Mouse (Mus musculus) left cerebral cortex, adult 18-20 months (tissue): ENCODE results near the gene Spag9. TPM values are rescaled to one million over a fixed set of nuclear protein-coding genes. Genes with fewer than 3 reads are reported as not detected.
A peak's percentile ranks its signal among the peaks of the same experiment; 100 is the strongest.
"Not testable (repeated sequence)": the region's sequence is repeated elsewhere in the genome, so short reads cannot be mapped to it uniquely, and the experiment has no call there.

Experiments
- DNase-seq, 2 experiments: peaks; one replicate each; pipeline ENCODE4 v3.0.0; 2021 to 2022; ENCODE audit warnings: low spot score in 2 of 2, mixed read lengths in 1 of 2
- total RNA-seq, 2 experiments: library from RNA; stranded (reverse); gene quantifications; 2 replicates each; pipeline ENCODE4 v1.2.3; 2021

Spag9 gene
- total RNA-seq, 2 experiments from 2014 or later = 267 to 275 TPM

DNA sequence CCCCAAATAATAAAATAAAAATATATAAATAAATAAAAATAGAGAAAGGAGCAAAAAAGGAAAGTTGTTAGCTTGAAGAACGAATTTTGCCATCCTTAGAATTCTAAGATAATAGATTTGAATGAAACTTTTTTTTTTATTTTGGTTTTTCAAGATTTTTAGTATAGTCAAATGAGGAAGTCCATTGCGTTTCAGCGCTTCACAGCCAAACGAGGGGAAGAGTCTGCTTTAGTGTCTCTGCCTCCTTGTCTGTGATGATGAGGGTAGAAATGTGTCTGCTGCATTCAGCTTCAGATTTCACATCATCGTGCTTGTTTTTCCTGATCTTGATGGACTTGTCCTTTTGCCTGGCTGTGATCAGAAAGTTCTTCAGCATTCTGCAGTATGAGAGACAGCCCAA, 10.6 kb upstream of the Spag9 start:
- no peak for DNase-seq

DNA sequence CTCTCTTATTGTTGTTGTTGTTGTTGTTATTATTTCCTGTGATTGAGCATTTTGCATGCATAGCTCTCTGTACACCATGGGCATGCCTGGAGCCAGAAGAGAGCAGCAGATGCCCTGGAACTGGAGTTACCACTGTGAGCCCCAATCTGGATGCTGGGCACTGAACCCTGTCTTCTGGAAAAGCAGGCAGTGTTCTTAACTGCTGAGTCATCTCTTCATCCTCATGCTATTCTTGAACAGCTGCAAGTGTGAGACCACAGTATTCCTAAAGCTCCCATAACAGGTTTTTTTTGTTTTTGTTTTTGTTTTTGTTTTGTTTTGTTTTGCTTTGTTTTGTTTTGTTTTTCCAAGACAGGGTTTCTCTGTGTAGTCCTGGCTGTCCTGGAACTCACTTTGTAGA, 9.6 kb upstream of the Spag9 start:
- no peak for DNase-seq

DNA sequence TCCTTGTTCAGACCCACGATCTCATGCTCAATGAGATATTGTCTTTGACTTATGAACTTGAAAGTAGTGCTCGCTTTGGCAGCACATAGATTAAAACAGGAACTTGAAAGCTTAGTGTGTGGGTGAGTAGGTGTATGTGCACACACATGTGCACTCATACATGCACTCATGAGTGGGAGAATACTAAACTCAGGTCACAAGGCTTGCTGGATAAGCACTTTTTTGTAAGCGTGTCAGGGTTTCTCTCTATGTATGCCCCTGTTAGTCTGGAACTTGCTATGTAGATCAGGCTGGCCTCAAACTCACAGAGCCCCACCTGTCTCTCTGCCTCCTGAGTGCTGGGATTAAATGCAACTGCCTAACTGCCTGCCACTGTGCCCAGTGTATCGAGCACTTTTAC, 8.9 kb upstream of the Spag9 start:
- no peak for DNase-seq

DNA sequence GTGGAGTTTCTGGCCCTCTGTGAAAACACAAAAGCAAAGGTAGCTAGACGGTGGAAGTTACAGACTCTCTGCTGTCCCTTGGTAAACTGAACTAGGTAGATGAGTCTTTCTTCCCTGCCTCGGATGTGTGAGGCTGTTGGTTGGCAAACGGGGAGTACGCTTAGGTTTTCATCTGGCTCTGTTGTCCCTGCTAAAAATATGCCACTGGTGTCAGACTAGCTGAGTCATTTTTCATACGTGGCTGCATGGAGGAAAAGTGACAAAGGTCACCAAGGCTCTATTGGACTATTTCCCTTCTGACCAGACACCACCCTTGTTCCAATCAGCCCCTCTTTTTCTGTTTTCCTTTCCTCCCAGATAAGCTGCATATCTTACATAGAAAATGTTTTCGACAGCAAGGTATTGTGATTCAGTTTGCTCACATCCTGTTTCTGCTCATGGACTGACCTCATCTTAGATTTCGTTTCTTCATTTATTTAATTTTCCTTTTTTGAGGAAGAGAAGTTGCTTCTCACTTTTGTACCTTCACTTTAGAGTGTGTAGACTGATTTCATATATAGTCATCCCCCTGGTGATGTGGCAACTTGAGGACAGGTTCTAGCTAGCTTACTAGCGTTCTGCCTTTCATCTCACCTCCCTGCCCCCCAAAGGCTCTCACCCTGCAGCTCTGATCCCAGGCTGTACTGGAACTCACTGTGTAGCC, 8.1 kb upstream of the Spag9 start:
- DNase-seq = no peak

DNA sequence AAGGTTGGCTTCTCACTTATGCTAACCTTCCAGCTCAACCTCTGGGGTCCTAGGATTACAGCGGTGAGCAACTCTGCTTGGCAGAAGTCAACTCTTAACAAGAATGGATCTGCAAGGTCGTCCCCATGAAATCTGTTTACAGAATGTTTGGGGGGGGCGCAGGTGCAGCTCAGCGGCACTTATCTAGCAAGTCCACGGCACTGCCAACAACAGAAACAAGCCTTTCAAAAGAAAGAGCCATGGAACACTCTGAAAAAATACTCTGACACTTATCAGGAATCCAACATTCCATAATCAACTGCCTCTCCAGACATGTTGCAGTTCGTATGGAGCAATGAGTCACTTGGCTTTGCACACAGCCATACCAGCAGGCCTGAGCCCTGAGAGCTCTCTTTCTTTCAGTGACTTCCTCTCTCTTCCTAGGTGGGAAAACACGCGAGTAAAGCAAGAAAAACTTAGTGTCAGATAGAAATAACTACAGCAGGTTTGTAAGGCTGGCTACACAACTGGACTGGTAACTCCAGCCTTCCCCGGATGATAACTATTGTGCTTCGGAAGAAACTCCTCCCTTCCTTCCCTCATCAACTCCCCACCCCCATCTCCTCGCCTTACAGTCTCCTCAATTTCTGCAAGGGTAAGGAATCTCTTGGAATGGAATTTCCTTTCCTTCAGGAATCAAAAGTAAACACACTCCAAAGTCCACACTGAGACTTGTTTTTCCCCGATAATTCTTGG, 7.4 kb upstream of the Spag9 start:
- DNase-seq = no peak

DNA sequence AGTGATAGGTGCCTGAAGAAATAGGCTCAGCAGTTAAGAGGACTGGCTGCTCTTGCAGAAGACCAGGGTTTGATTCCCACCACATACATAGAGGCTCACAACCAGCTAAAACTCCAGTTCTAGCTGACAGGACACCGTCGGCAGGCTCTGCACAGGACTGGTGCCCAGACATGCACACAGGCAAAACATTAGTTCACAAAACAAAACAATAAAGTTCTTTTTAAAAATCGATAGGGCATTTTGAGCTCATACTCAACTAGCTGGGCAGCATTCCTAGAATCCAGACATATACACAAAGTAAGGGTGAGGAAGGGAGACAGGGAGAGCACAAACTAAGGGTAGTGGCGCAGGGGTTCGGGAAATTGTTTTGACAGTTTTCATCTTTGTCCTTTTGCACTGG, 1.4 kb upstream of the Spag9 start:
- no peak for DNase-seq

DNA sequence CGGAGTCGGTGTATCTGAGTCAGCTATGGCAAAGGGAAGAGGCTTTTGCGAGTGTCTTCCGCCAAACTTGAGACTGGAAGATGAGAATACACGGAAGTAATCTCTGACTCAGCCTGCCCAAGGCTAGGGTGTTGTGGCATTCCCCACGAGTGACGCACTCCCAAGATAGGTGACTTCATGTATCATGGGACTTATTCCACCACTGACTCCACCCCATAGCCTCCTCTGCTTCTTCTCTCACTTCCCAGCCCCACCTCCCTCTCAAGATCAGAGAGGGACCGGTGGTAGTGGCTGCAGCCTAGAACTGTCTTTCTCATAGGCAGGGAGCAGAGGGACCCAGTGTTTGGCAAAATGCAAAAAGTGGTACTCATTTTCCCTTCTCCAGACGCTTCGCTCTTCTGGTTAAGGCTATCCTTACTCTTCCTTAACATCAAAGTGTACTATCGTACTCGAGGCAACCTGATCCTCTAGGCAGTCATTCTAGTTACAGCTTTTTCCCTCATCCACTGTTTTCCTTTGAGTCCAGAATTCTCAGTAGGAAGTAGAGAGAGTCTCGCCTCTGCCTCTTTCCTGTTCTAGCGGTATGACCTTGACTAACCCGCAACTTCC, 676 bp upstream of the Spag9 start:
- peak; percentile 76 to 79 for DNase-seq

DNA sequence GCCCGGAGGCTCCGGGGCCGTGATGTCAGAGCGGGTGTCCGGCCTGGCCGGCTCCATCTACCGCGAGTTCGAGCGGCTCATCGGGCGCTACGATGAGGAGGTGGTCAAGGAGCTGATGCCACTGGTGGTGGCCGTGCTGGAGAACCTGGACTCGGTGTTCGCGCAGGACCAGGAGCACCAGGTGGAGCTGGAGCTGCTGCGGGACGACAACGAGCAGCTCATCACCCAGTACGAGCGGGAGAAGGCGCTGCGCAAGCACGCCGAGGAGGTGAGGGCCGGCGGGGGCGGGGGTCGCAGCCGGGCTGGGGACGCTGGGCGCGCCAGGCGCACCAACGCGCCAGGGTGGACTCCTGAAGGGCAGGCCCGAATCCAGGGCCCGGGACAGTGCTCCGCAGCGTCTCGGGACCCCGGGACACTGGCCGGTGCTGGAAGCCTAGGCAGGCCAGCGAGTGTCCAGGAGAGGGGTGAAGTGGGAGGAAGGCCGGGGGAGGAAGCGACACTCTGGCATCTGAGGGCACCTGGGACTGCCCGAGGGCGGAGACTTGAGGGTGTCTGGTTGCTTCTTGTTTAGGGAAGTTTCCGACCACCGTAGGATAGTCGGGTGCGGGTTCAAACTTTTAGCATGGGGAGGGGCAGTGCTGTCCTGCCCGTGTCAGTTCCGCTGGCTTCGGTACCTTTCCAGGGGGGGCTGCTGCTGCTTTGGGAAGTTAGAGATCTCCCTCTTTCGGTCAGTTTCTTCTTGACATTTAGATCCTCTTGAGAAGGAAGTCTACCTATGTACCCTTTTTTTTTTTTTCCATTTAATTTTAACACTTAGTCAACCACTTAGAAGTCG, 632 bp downstream of the Spag9 start:
- DNase-seq = peak in 1 of 2 experiments; percentile 9

DNA sequence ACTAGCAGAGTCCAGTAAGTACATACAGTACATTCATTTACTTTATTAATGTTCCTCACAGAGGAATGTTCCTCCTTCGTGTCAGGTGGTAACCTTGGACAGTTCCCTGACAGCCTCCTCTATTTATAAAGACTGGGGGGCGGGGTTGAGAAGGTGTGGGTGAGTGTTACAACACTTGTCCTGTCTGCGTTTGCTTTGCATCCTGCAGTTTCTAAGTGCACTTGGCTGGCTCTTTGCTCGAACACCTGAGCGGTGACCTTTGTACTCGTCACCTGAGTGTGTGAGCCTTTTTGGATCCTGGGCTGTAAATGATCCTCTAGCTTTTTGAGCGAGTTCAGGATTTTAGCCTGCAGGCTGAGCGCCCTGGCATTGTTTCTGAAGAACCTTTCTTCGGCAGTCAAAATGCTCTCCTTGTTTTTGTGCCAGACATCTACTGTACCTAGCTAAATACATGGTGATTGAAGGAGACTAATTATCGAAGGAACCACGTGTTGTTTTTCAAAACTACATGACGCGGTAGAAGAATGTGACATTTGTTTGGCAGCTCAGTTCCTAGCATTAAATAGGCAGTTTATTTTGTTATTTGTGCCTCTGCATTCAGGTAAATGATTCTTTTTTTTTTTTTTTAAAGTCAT, 1.4 kb downstream of the Spag9 start:
- DNase-seq = no peak

DNA sequence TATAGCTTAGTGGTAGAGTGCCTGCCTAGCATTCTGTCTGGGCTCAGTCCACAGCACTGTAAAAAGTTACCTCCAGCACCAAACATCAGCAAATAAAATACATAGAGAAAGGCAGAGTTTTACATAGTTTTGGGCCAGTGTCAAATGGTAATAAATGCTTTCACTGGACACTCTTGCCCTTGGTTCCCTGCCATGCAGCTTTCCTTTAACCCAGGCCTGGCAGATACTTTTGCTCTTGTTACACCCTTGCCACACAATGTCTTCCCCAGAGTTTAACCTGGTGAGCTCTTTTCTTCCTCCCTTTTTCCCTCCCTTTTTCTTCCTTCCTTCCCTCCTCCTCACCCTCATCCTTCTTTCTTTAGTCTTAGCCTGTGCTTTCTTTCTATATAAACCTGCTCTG, 3.4 kb downstream of the Spag9 start:
- no peak for DNase-seq

DNA sequence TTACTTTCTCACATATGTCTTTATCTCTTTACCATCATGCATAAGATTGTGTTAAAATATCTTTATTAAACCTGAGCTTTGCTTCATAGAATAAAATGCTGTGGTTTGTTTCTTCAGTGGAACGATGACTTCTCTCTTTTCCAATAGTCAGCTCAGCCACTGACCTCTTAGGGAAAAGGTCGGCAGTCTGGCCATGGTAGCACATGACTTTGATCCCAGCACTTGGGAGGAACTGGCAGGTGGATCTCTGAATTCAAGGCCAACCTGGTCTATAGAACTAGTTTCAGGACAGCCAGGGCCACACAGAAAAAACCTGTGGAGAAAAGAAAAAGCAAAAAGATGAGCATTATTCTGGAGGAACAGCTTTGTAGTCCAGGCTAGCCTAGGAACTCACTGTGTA, 7.5 kb downstream of the Spag9 start:
- no peak for DNase-seq

DNA sequence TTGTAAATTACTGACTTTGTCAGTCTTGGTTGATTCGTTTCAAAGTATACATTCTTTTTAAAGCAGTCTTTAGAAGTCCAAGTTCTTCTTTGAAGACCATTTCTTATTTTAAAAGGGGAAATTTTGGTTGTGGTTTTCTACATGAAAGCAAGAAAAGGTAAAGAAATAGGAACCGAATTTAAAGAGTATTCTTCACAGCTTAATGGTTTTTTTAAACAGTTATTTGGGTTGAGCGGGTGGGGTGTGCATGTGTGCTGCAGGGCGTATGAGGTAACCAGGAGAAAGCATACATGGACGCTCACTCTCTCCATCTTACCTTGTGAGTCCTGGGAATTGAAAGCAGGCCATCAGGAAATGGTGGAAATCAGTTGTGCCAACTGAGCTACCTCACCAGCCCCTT, 23.2 kb downstream of the Spag9 start:
- DNase-seq = no peak

DNA sequence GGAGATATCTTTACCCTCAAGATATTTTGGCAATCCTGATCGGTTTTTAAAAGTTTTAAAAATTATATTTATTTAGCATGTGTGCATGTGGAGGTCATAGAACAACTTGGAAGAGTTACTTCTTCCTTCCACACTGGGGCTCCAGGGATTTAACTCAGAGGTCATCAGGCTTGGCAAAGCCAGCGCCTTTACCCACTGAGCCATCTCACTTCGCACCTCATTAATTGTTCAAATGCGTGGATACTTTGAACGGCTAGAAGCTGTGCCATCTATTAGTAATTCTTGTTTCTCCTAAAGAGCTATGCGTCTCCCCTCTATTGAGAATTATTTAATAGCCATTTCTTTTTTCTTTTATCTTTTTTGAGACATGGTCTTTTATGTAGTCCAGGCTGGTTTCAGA, 24.5 kb downstream of the Spag9 start:
- DNase-seq = no peak

DNA sequence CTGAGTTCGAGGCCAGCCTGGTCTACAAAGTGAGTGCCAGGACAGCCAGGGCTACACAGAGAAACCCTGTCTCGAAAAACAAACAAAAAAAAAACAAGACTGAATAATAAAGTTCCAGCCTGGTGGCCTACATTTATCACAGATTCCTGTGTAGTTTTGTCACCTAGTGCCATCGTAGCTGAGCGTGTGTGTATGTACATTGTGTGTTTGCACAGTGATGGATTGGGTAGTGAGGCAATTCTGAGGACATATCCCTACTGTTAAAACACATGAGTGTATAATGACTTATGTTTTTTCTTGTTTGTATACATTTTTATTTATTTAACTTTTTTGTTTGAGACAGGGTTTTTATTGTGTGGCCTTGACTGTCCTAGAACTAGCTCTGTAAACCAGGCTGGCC, 30.4 kb downstream of the Spag9 start:
- DNase-seq = no peak

DNA sequence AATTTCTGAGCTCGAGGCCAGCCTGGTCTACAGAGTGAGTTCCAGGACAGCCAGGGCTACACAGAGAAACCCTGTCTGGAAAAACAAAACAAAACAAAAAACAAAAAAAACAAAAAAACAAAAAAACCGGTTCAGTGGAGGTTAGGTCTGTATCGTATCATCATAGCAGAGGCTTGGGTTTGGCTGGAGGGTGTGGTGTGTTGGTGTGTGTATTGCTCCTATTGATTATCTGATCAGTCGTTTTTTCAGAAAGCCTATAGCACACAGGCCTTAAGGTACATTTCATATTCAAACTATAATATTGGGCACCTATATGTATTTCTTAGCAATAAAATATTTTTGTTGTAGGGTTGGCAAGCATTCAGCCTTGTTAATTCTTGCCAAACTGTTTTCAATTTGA, 36.2 kb downstream of the Spag9 start:
- DNase-seq = no peak

DNA sequence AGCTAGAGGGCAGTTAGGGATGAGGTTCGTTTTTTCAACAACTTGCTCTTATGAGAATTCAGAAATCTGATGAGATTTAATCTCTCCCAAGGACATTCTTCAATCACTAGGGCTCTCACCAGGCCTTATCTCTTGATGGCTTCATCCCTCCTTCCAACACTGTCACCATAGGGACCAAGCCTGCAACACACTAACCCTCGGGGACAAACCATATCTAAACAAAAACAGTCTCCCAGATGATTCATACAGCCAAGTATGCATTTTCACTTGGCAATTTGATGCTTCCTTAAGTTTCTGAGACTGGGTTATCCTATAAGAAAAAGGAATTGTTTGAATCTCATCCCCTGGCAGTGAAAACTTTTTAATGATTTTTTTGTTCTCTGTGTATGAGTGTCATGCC, 37.1 kb downstream of the Spag9 start:
- DNase-seq = no peak

DNA sequence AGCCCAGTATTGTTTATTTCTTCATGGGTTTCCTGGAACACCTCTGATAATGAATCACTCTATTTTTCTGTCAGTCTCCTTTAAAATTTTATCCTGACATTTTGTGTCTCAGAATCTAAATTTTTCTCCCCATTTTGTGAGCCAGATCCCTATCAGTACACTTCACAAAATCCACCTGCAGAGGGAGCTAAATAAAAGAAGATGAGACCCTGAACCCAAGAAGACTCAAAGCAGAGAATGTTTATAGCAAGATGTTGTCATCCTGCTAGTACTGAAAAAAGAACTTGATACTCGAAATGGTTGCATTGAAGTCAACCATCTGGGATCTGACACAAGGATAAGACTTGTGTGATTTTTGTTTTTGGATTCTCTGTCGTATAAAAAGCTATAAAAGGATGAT, 40.1 kb downstream of the Spag9 start:
- no peak for DNase-seq

DNA sequence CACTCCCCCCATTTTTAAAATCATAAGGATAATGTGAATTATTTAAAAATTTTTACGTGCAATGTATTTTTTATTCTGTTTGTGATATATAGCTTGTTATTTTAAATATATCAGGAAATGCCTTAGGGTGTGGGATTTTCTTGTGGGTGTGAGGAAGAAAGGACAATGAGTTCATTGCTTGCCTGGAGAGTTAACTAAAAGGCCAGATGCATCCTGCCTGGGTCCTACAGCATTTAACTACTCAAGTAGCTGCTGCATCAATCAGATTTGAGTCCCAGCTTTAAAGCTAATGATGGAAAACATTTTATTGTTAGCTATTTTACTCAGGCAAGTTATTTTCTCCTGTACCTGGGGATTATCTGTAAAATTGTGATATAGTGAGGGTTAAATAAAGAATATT, 45.6 kb downstream of the Spag9 start:
- DNase-seq = no peak

DNA sequence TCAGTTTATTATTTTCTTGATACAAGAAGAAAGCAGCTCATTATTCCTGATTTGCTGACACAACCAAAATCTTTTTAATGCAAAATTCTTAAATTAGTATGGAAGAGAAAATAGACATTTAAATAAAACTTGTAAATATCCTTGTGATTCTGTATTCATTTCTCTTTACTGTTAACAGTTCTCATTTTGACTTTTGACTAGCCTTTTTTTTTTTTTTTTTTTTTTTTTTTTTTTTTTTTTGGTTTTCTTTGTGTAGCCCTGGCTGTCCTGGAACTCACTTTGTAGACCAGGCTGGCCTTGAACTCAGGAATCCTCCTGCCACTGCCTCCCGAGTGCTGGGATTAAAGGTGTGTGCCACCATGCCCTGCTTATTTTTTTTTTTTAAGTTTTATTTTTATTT, 46.4 kb downstream of the Spag9 start:
- DNase-seq = not testable (repeated sequence)

DNA sequence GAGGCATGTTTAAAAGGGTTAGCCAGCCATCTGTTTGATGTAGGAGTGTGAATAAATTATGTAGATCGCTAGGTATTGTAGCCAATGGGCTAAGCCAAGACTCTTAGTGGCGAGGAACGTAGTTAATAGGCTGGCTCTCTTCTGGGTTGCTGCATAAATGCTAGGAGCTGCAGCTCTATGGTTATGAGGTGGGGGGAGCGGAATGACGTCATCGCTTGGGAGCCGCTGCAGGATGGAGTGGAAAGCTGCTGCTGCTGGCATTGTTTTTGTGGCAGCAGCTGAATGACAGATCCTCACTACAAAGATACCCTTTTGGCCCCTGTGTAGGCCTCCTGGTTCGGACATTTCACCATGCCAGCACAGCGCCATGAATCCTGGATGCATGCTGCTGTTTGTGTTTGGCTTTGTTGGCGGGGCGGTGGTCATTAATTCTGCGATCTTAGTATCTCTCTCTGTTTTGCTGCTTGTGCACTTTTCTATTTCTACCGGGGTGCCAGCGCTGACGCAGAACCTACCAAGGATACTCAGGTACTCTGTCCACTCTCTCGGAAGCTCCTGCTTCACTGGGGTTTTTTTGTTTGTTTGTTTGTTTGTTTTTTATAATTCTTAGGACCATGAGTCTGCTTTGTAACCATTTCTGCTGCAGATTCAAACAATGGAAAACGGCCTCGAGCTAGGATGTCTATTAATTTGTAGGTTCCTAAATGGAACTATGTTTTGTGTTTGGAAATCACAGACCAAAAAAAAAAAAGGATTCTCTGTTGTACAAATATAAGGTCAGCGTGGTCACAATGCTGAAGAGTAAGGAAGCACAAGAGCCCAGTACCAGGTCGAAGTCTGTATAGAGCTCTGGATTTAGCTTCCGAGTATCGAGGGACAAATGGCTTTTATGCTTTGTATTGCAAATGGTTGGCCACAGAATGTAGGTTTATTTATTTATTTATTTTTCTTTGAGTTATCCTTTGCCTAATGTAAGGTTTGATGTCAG, 48.4 kb downstream of the Spag9 start:
- peak; percentile 91 to 93 for DNase-seq
